Mouse (Mus musculus): ENCODE data around the gene Abcg1.

Gene Abcg1

GRCm38 (mm10) chr17:31128708-31129318 is 71.3 kb downstream of the Abcg1 start:
- DNase-seq (ENCODE audit: low read depth, low spot score): no peak

GRCm38 (mm10) chr17:31129452-31129851 is 72.0 kb downstream of the Abcg1 start, which contains the start of gene Tff3:
Gene Tff3 (minus strand): TSS chr17:31129646.
- DNase-seq (ENCODE audit: low read depth, low spot score): no peak

GRCm38 (mm10) chr17:31131269-31131821 is 73.9 kb downstream of the Abcg1 start:
- peak; percentile 6 for DNase-seq (ENCODE audit: low read depth, low spot score)

- DNase-seq (ENCODE audit: low read depth, low spot score): no peak
Measured at GRCm38 (mm10) chr17:31133776-31134175, 76.3 kb downstream of the Abcg1 start.

- no peak for DNase-seq (ENCODE audit: low read depth, low spot score)
Measured at GRCm38 (mm10) chr17:31134913-31135312, 77.4 kb downstream of the Abcg1 start.

GRCm38 (mm10) chr17:31136291-31136690 is 78.8 kb downstream of the Abcg1 start:
- DNase-seq (ENCODE audit: low read depth, low spot score): no peak

GRCm38 (mm10) chr17:31136821-31137220 is 79.3 kb downstream of the Abcg1 start:
- no peak for DNase-seq (ENCODE audit: low read depth, low spot score)

GRCm38 (mm10) chr17:31138398-31138797 is 80.9 kb downstream of the Abcg1 start:
- DNase-seq (ENCODE audit: low read depth, low spot score): peak; percentile 71

GRCm38 (mm10) chr17:31142116-31142515 is 84.6 kb downstream of the Abcg1 start:
- no peak for DNase-seq (ENCODE audit: low read depth, low spot score)

- no peak for DNase-seq (ENCODE audit: low read depth, low spot score)
Measured at GRCm38 (mm10) chr17:31144040-31145037, 86.9 kb downstream of the Abcg1 start, which contains the start of gene Tff2. Gene Tff2 (minus strand): TSS chr17:31144282.

- DNase-seq (ENCODE audit: low read depth, low spot score): no peak
Measured at GRCm38 (mm10) chr17:31145998-31146397, 88.5 kb downstream of the Abcg1 start.

- no peak for DNase-seq (ENCODE audit: low read depth, low spot score)
Measured at GRCm38 (mm10) chr17:31152512-31152911, 95.0 kb downstream of the Abcg1 start.

- DNase-seq (ENCODE audit: low read depth, low spot score): no peak
Measured at GRCm38 (mm10) chr17:31152966-31153499, 95.6 kb downstream of the Abcg1 start.

- no peak for DNase-seq (ENCODE audit: low read depth, low spot score)
Measured at GRCm38 (mm10) chr17:31153785-31154184, 96.3 kb downstream of the Abcg1 start.

GRCm38 (mm10) chr17:31157921-31158320 is 100.4 kb downstream of the Abcg1 start:
- no peak for DNase-seq (ENCODE audit: low read depth, low spot score)

GRCm38 (mm10) chr17:31160291-31160690 is 102.8 kb downstream of the Abcg1 start:
- no peak for DNase-seq (ENCODE audit: low read depth, low spot score)

- DNase-seq (ENCODE audit: low read depth, low spot score): no peak
Measured at GRCm38 (mm10) chr17:31162607-31163006, 105.1 kb downstream of the Abcg1 start.

GRCm38 (mm10) chr17:31163821-31164220 is 106.3 kb downstream of the Abcg1 start:
- no peak for DNase-seq (ENCODE audit: low read depth, low spot score)

GRCm38 (mm10) chr17:31165127-31165526 is 107.7 kb downstream of the Abcg1 start, which contains the start of gene Tff1:
Gene Tff1 (minus strand): TSS chr17:31165277.
- no peak for DNase-seq (ENCODE audit: low read depth, low spot score)
